Mouse (Mus musculus) midbrain, embryonic 14.5 days (tissue): ENCODE measurements around the gene Rora. TPM values are rescaled to one million over a fixed set of nuclear protein-coding genes. Genes with fewer than 3 reads are reported as not detected.

ENCODE experiments used
- ATAC-seq: fragments of 200-750 bp; cut with Nextera tagmentation; 2 replicates; pipeline ENCODE4 v1.8.0; 2017; ENCODE audit warnings: moderate number of reproducible peaks, moderate library complexity; ENCODE audit not compliant: low FRiP score, low TSS enrichment
- DNase-seq: peaks from one replicate; pipeline ENCODE4 v3.0.0-alpha.2; 2015
- H3K27ac ChIP-seq: fragments of 300-500 bp; sonication (generic); replicated peaks from 2 replicates; pipeline ENCODE4 v1.5.1; 2014; ENCODE audit warnings: mild to moderate bottlenecking, low read depth, low read length, moderate library complexity
- H3K27me3 ChIP-seq: fragments of 300-500 bp; sonication (generic); 2 replicates; pipeline ENCODE4 v1.6.1; 2014; ENCODE audit warnings: low read length, control low read depth, mixed read lengths; ENCODE audit not compliant: control insufficient read depth, insufficient read depth
- H3K36me3 ChIP-seq: fragments of 300-500 bp; sonication (generic); 2 replicates; pipeline ENCODE4 v1.6.1; 2014; ENCODE audit warnings: low read length, control low read depth; ENCODE audit not compliant: control insufficient read depth, insufficient read depth
- H3K4me1 ChIP-seq: fragments of 300-500 bp; sonication (generic); 2 replicates; pipeline ENCODE4 v1.6.1; 2014; ENCODE audit warnings: mild to moderate bottlenecking, antibody characterized with exemption, low read length, control low read depth; ENCODE audit not compliant: control insufficient read depth, insufficient read depth
- H3K4me2 ChIP-seq: fragments of 300-500 bp; sonication (generic); 2 replicates; pipeline ENCODE4 v1.6.1; 2014; ENCODE audit warnings: mild to moderate bottlenecking, low read length, moderate library complexity
- H3K4me3 ChIP-seq: fragments of 300-500 bp; sonication (generic); replicated peaks from 2 replicates; pipeline ENCODE4 v1.5.1; 2014; ENCODE audit warnings: low read depth, low read length
- H3K9ac ChIP-seq: fragments of 300-500 bp; sonication (generic); replicated peaks from 2 replicates; pipeline ENCODE4 v1.6.1; 2014; ENCODE audit warnings: mild to moderate bottlenecking, low read length, moderate library complexity
- H3K9me3 ChIP-seq: fragments of 300-500 bp; sonication (generic); 2 replicates; pipeline ENCODE4 v1.6.1; 2016; ENCODE audit warnings: low read length, control low read depth, mixed read lengths; ENCODE audit not compliant: control insufficient read depth
- WGBS: fragments of 180-500 bp; shearing (Covaris S2); extraction: QIAGEN DNeasy Blood & Tissue Kit; methylation state at CpG from one replicate; pipeline ENCODE4 v1.1.7; 2014; 5-methylcytosine and 5-hydroxymethylcytosine counted together
- polyA plus RNA-seq: library from polyadenylated mRNA; unstranded; fragments of >200 nt; fragmentation: Nextera tagmentation; extraction: Ambion mirVana; gene quantifications from 2 replicates; pipeline ENCODE4 v1.2.1, GENCODE M21; 2014

Gene Rora
- polyA plus RNA-seq, 1 experiment from 2014 or later: 39.1 TPM

GRCm38 (mm10) chr9:68993881-68994280, 340.3 kb downstream of the Rora start:
- H3K4me1 ChIP-seq: no peaks in the 10 kb centered on the region
- peaks cover 5% of the 10 kb centered on the region for H3K9me3 ChIP-seq
- H3K27ac ChIP-seq: no peak overlapping the region
- H3K27me3 ChIP-seq: no peaks in the 10 kb centered on the region
- H3K4me2 ChIP-seq: no peak overlapping the region
- no peaks in the 10 kb centered on the region for H3K36me3 ChIP-seq
- DNase-seq (no peak), ATAC-seq (no peak)
- WGBS: 57% methylated on average over 2 of the region's 2 CpGs
- no peak overlapping the region for H3K4me3 ChIP-seq
- no peak overlapping the region for H3K9ac ChIP-seq

- ATAC-seq: no peak
- WGBS: 87% methylated on average over 9 of the region's 9 CpGs
- Histone ChIP-seq H3K4me3 (no peak overlapping the region), H3K4me1 (no peaks in the 10 kb centered on the region), H3K9ac (no peak overlapping the region), H3K27ac (no peak overlapping the region), H3K36me3 (no peaks in the 10 kb centered on the region), H3K4me2 (no peak overlapping the region), H3K27me3 (no peaks in the 10 kb centered on the region), H3K9me3 (peaks cover 5% of the 10 kb centered on the region)
- no peak for DNase-seq
These were observed 345.4 kb downstream of the Rora start for GRCm38 (mm10) chr9:68998961-68999360.

GRCm38 (mm10) chr9:69004514-69004913, 350.9 kb downstream of the Rora start:
- ATAC-seq (no peak), DNase-seq (no peak)
- Histone ChIP-seq H3K27ac (no peak overlapping the region), H3K4me2 (no peak overlapping the region), H3K4me3 (no peak overlapping the region), H3K27me3 (no peaks in the 10 kb centered on the region), H3K9me3 (no peaks in the 10 kb centered on the region), H3K4me1 (no peaks in the 10 kb centered on the region), H3K36me3 (no peaks in the 10 kb centered on the region), H3K9ac (no peak overlapping the region)
- WGBS: 79% methylated on average over 9 of the region's 9 CpGs

DNA sequence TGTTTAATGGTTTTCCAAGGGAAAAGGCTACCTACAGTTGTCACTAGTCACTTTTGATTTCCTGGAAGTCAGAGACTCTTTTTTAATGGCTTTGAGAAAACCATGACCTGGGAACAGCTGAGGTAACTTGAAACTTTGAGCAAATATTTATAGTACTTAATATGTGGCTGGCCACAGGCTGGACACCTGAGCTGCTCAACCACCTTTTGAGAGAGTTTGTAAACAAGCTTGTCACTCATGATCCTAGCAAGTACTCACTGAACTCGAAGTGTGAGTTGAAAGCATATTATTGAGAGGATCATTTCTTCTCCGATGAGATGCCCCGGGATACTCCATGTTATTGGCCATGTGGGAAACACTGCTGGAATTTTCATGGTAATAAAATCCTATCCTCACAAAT, 353.1 kb downstream of the Rora start:
- DNase-seq (no peak), ATAC-seq (no peak)
- no peaks in the 10 kb centered on the region for H3K4me1 ChIP-seq
- H3K27ac ChIP-seq: no peak overlapping the region
- no peaks in the 10 kb centered on the region for H3K27me3 ChIP-seq
- no peaks in the 10 kb centered on the region for H3K36me3 ChIP-seq
- no peaks in the 10 kb centered on the region for H3K9me3 ChIP-seq
- WGBS: 85% methylated on average over 3 of the region's 3 CpGs
- H3K4me3 ChIP-seq: no peak overlapping the region
- H3K4me2 ChIP-seq: no peak overlapping the region
- H3K9ac ChIP-seq: no peak overlapping the region

GRCm38 (mm10) chr9:69008706-69009105, 355.1 kb downstream of the Rora start:
- no peak overlapping the region for H3K4me2 ChIP-seq
- no peaks in the 10 kb centered on the region for H3K4me1 ChIP-seq
- H3K27me3 ChIP-seq: no peaks in the 10 kb centered on the region
- no peaks in the 10 kb centered on the region for H3K36me3 ChIP-seq
- ATAC-seq (no peak), DNase-seq (no peak)
- H3K9me3 ChIP-seq: no peaks in the 10 kb centered on the region
- WGBS: 46% methylated on average over 2 of the region's 2 CpGs
- H3K4me3 ChIP-seq: no peak overlapping the region
- no peak overlapping the region for H3K9ac ChIP-seq
- no peak overlapping the region for H3K27ac ChIP-seq

GRCm38 (mm10) chr9:69010886-69011285, 357.3 kb downstream of the Rora start:
- no peaks in the 10 kb centered on the region for H3K36me3 ChIP-seq
- WGBS: 79% methylated on average over 5 of the region's 5 CpGs
- no peak for DNase-seq

GRCm38 (mm10) chr9:69013186-69013715, 359.7 kb downstream of the Rora start:
- H3K36me3 ChIP-seq: no peaks in the 10 kb centered on the region
- no peak overlapping the region for H3K27ac ChIP-seq
- WGBS: 75% methylated on average over 7 of the region's 7 CpGs
- H3K4me2 ChIP-seq: no peak overlapping the region
- H3K4me1 ChIP-seq: no peaks in the 10 kb centered on the region
- ATAC-seq (no peak), DNase-seq (no peak)
- no peak overlapping the region for H3K4me3 ChIP-seq
- H3K27me3 ChIP-seq: no peaks in the 10 kb centered on the region
- H3K9ac ChIP-seq: no peak overlapping the region
- no peaks in the 10 kb centered on the region for H3K9me3 ChIP-seq

More at GRCm38 (mm10) chr9:69010886-69011285, 357.3 kb downstream of the Rora start:
- Histone ChIP-seq H3K27ac (no peak overlapping the region), H3K4me1 (no peaks in the 10 kb centered on the region), H3K9me3 (no peaks in the 10 kb centered on the region), H3K27me3 (no peaks in the 10 kb centered on the region), H3K4me2 (no peak overlapping the region), H3K4me3 (no peak overlapping the region), H3K9ac (no peak overlapping the region)
- ATAC-seq: no peak

GRCm38 (mm10) chr9:69014203-69014602, 360.6 kb downstream of the Rora start:
- Histone ChIP-seq H3K4me1 (no peaks in the 10 kb centered on the region), H3K4me2 (no peak overlapping the region), H3K27ac (no peak overlapping the region), H3K9ac (no peak overlapping the region), H3K27me3 (no peaks in the 10 kb centered on the region), H3K4me3 (no peak overlapping the region), H3K36me3 (no peaks in the 10 kb centered on the region), H3K9me3 (no peaks in the 10 kb centered on the region)
- no peak for ATAC-seq
- WGBS: 92% methylated on average over 2 of the region's 2 CpGs
- no peak for DNase-seq

DNA sequence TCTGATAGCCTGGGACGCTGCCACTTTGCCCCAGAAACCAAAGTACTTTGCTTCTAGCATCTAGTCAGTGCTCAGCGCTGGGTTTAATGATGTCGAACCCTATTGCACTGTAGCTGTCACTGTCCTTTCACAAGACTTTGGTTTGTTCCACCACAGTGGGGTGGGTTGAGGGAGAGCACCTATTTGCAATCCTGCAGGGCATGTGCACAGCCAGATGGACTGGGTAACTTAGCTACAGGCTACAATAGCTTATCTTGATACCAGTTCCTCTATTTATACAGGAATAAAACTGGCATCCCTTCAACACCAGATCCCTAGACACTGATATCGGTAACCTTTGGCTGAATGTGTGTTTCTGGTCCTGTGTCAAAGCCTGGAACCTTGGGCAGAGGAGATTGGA, 366.8 kb downstream of the Rora start:
- Histone ChIP-seq H3K4me2 (no peak overlapping the region), H3K9me3 (no peaks in the 10 kb centered on the region), H3K4me3 (no peak overlapping the region), H3K36me3 (no peaks in the 10 kb centered on the region), H3K27me3 (no peaks in the 10 kb centered on the region), H3K27ac (no peak overlapping the region), H3K4me1 (no peaks in the 10 kb centered on the region), H3K9ac (no peak overlapping the region)
- 89% methylated on average over 4 of the region's 4 CpGs for WGBS
- ATAC-seq (no peak), DNase-seq (no peak)
